Mouse (Mus musculus): ENCODE measurements around the gene Plk3. TPM values are rescaled to one million over a fixed set of nuclear protein-coding genes. Genes with fewer than 3 reads are reported as not detected.

Plk3 gene
- polyA plus RNA-seq, 1 experiment, result 15.2 TPM

DNA sequence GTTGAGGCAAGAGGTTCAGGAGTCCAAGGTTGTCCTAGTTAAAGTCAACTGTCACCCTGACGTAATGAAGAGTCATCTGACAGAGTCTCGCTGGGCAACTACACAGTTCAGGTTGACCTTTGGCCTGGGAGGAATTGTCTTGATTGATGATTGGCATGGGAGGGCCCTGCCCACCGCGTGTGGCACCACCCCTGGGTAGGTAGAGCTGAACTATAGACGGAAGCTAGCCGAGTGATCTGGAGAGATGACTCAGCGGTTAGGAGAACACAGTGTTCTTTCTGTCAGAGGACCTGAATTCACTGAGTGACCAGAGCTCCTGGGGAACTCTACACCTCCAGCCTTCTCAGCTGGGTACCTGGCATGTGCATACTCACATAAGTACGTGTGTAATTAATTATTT is 2.3 kb upstream of the Plk3 start:
- Histone ChIP-seq H3K79me3 (ENCODE audit: low read depth) (peaks cover 11% of the 10 kb centered on the region), H3K4me3 (ENCODE audit: insufficient read depth, poor library complexity, severe bottlenecking) (no peak overlapping the region), H3K27me3 (ENCODE audit: control insufficient read depth, insufficient read depth, insufficient read length) (no peaks in the 10 kb centered on the region), H3K36me3 (ENCODE audit: control insufficient read depth, insufficient read depth) (peaks cover 5% of the 10 kb centered on the region), H3ac (ENCODE audit: control insufficient read depth, insufficient read length, low read depth) (no peak overlapping the region), H3K79me2 (ENCODE audit: control insufficient read depth, insufficient read depth) (peaks cover 25% of the 10 kb centered on the region)
- TF ChIP-seq CEBPB (IDR thresholded peaks at IDR 0.05; ENCODE audit: low read depth) (no peak), MYOD1 (IDR thresholded peaks at IDR 0.05; ENCODE audit: control insufficient read depth, insufficient read length, low read depth) (no peak), MYOG (IDR thresholded peaks at IDR 0.05; ENCODE audit: control insufficient read depth, extremely low read depth, insufficient read length) (no peak), USF1 (IDR thresholded peaks at IDR 0.05; ENCODE audit: low read depth) (no peak), MAX (IDR thresholded peaks at IDR 0.05) (no peak), CTCF (IDR thresholded peaks at IDR 0.05; ENCODE audit: control insufficient read depth, insufficient read depth, insufficient read length) (no peak), FOSL1 (IDR thresholded peaks at IDR 0.05; ENCODE audit: insufficient read depth, low read length, poor library complexity, severe bottlenecking) (no peak)

GRCm38 (mm10) chr4:117134601-117134995 is 835 bp upstream of the Plk3 start:
- no peak for TF ChIP-seq CEBPB (IDR thresholded peaks at IDR 0.05; ENCODE audit: low read depth)
- no peak for TF ChIP-seq FOSL1 (IDR thresholded peaks at IDR 0.05; ENCODE audit: insufficient read depth, low read length, poor library complexity, severe bottlenecking)
- TF ChIP-seq MYOG (IDR thresholded peaks at IDR 0.05; ENCODE audit: control insufficient read depth, extremely low read depth, insufficient read length), result no peak
- no peak for TF ChIP-seq MYOD1 (IDR thresholded peaks at IDR 0.05; ENCODE audit: control insufficient read depth, insufficient read length, low read depth)
- no peak for TF ChIP-seq CTCF (IDR thresholded peaks at IDR 0.05; ENCODE audit: control insufficient read depth, insufficient read depth, insufficient read length)
- no peak for TF ChIP-seq USF1 (IDR thresholded peaks at IDR 0.05; ENCODE audit: low read depth)
- TF ChIP-seq MAX (IDR thresholded peaks at IDR 0.05), result no peak
- no peak overlapping the region for H3K4me3 ChIP-seq (ENCODE audit: insufficient read depth, poor library complexity, severe bottlenecking)

DNA sequence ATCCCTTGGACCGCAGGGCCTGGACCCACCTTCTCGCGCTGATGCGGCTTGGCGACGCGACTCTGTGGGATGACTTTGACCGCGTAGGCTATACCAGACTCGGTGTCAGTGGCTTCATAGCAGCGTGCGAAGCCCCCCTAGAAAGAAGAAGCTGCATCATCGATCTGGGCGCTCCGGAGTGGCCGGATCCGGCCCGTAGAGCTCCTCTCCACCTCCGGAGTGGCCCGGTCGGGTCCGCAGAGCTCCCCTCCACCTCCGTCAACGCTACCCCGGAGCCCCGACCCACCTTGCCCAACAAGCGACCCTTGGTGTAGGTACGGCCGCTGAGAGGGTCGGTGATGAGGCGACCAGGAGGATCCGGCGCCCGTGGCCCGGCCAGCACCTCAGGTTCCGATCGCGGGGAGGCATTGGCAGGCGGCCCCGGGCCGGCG is 382 bp downstream of the Plk3 start:
- peaks cover 26% of the 10 kb centered on the region for H3K36me3 ChIP-seq (ENCODE audit: control insufficient read depth, insufficient read depth)
- peaks cover 13% of the 10 kb centered on the region for H3K79me3 ChIP-seq (ENCODE audit: low read depth)
- H3K79me2 ChIP-seq (ENCODE audit: control insufficient read depth, insufficient read depth), result peaks cover 25% of the 10 kb centered on the region
- H3K27me3 ChIP-seq (ENCODE audit: control insufficient read depth, insufficient read depth, insufficient read length), result no peaks in the 10 kb centered on the region
- H3K4me3 ChIP-seq (ENCODE audit: insufficient read depth, poor library complexity, severe bottlenecking), result peak overlapping the region; percentile 75
- H3ac ChIP-seq (ENCODE audit: control insufficient read depth, insufficient read length, low read depth), result peak overlapping the region; percentile 97
- no peak for TF ChIP-seq CEBPB (IDR thresholded peaks at IDR 0.05; ENCODE audit: low read depth)
- no peak for TF ChIP-seq CTCF (IDR thresholded peaks at IDR 0.05; ENCODE audit: control insufficient read depth, insufficient read depth, insufficient read length)
- no peak for TF ChIP-seq MAX (IDR thresholded peaks at IDR 0.05)
- TF ChIP-seq MYOD1 (IDR thresholded peaks at IDR 0.05; ENCODE audit: control insufficient read depth, insufficient read length, low read depth), result no peak
- TF ChIP-seq MYOG (IDR thresholded peaks at IDR 0.05; ENCODE audit: control insufficient read depth, extremely low read depth, insufficient read length), result no peak
- no peak for TF ChIP-seq FOSL1 (IDR thresholded peaks at IDR 0.05; ENCODE audit: insufficient read depth, low read length, poor library complexity, severe bottlenecking)
- TF ChIP-seq USF1 (IDR thresholded peaks at IDR 0.05; ENCODE audit: low read depth), result no peak

More at GRCm38 (mm10) chr4:117134601-117134995, 835 bp upstream of the Plk3 start:
- Histone ChIP-seq H3ac (ENCODE audit: control insufficient read depth, insufficient read length, low read depth) (no peak overlapping the region), H3K79me2 (ENCODE audit: control insufficient read depth, insufficient read depth) (peaks cover 25% of the 10 kb centered on the region), H3K79me3 (ENCODE audit: low read depth) (peaks cover 13% of the 10 kb centered on the region), H3K36me3 (ENCODE audit: control insufficient read depth, insufficient read depth) (peaks cover 17% of the 10 kb centered on the region), H3K27me3 (ENCODE audit: control insufficient read depth, insufficient read depth, insufficient read length) (no peaks in the 10 kb centered on the region)

- TF ChIP-seq MAX (IDR thresholded peaks at IDR 0.05) (no peak), FOSL1 (IDR thresholded peaks at IDR 0.05; ENCODE audit: insufficient read depth, low read length, poor library complexity, severe bottlenecking) (no peak), CTCF (IDR thresholded peaks at IDR 0.05; ENCODE audit: control insufficient read depth, insufficient read depth, insufficient read length) (no peak), MYOD1 (IDR thresholded peaks at IDR 0.05; ENCODE audit: control insufficient read depth, insufficient read length, low read depth) (no peak), CEBPB (IDR thresholded peaks at IDR 0.05; ENCODE audit: low read depth) (no peak), MYOG (IDR thresholded peaks at IDR 0.05; ENCODE audit: control insufficient read depth, extremely low read depth, insufficient read length) (no peak), USF1 (IDR thresholded peaks at IDR 0.05; ENCODE audit: low read depth) (no peak)
- Histone ChIP-seq H3K36me3 (ENCODE audit: control insufficient read depth, insufficient read depth) (peaks cover 32% of the 10 kb centered on the region), H3K79me2 (ENCODE audit: control insufficient read depth, insufficient read depth) (peaks cover 25% of the 10 kb centered on the region), H3K27me3 (ENCODE audit: control insufficient read depth, insufficient read depth, insufficient read length) (no peaks in the 10 kb centered on the region), H3K4me3 (ENCODE audit: insufficient read depth, poor library complexity, severe bottlenecking) (peak overlapping the region; percentile 75), H3K79me3 (ENCODE audit: low read depth) (peaks cover 13% of the 10 kb centered on the region), H3ac (ENCODE audit: control insufficient read depth, insufficient read length, low read depth) (peak overlapping the region; percentile 97)
Measured at GRCm38 (mm10) chr4:117132794-117133143, 994 bp downstream of the Plk3 start.

- TF ChIP-seq MYOD1 (IDR thresholded peaks at IDR 0.05; ENCODE audit: control insufficient read depth, insufficient read length, low read depth), result peak; percentile 30
- no peak for TF ChIP-seq MAX (IDR thresholded peaks at IDR 0.05)
- no peak for TF ChIP-seq USF1 (IDR thresholded peaks at IDR 0.05; ENCODE audit: low read depth)
- Histone ChIP-seq H3ac (ENCODE audit: control insufficient read depth, insufficient read length, low read depth) (peak overlapping the region; percentile 97), H3K36me3 (ENCODE audit: control insufficient read depth, insufficient read depth) (peaks cover 37% of the 10 kb centered on the region), H3K27me3 (ENCODE audit: control insufficient read depth, insufficient read depth, insufficient read length) (no peaks in the 10 kb centered on the region), H3K4me3 (ENCODE audit: insufficient read depth, poor library complexity, severe bottlenecking) (peak overlapping the region; percentile 75), H3K79me2 (ENCODE audit: control insufficient read depth, insufficient read depth) (peaks cover 25% of the 10 kb centered on the region), H3K79me3 (ENCODE audit: low read depth) (peaks cover 13% of the 10 kb centered on the region)
Measured at GRCm38 (mm10) chr4:117131890-117132793, 1.6 kb downstream of the Plk3 start.

All from C2C12 (cell line).